Mouse (Mus musculus) lung, embryonic 15.5 days (tissue): Measurements from ENCODE around the gene Dbx2. TPM values are rescaled to one million over a fixed set of nuclear protein-coding genes. Genes with fewer than 3 reads are reported as not detected.

Experiments used
- ATAC-seq: fragments of 200-750 bp; cut with Nextera tagmentation; 2 replicates; pipeline ENCODE4 v1.8.0; 2017; ENCODE audit warnings: moderate number of reproducible peaks, borderline replicate concordance; ENCODE audit not compliant: low FRiP score, low TSS enrichment; ENCODE audit errors: extremely low read depth
- H3K27ac ChIP-seq: fragments of 300-500 bp; sonication (generic); 2 replicates; pipeline ENCODE4 v1.5.1; 2015; ENCODE audit warnings: moderate library complexity, mild to moderate bottlenecking, inconsistent platforms
- H3K27me3 ChIP-seq: fragments of 300-500 bp; sonication (generic); 2 replicates; pipeline ENCODE4 v1.6.1; 2015; ENCODE audit warnings: inconsistent platforms
- H3K36me3 ChIP-seq: fragments of 300-500 bp; sonication (generic); 2 replicates; pipeline ENCODE4 v1.6.1; 2015; ENCODE audit warnings: inconsistent platforms
- H3K4me1 ChIP-seq: fragments of 300-500 bp; sonication (generic); 2 replicates; pipeline ENCODE4 v1.6.1; 2015; ENCODE audit warnings: inconsistent platforms
- H3K4me2 ChIP-seq: fragments of 300-500 bp; sonication (generic); 2 replicates; pipeline ENCODE4 v1.6.1; 2015; ENCODE audit warnings: inconsistent platforms, mild to moderate bottlenecking, moderate library complexity
- H3K4me3 ChIP-seq: fragments of 300-500 bp; sonication (generic); 2 replicates; pipeline ENCODE4 v1.5.1; 2015; ENCODE audit warnings: mild to moderate bottlenecking, inconsistent platforms
- H3K9ac ChIP-seq: fragments of 300-500 bp; sonication (generic); 2 replicates; pipeline ENCODE4 v1.6.1; 2015; ENCODE audit warnings: inconsistent platforms
- H3K9me3 ChIP-seq: fragments of 300-500 bp; sonication (generic); 2 replicates; pipeline ENCODE4 v1.6.1; 2016; ENCODE audit warnings: inconsistent platforms
- WGBS: fragments of 180-500 bp; shearing (Covaris S2); methylation state at CpG from one replicate; pipeline ENCODE4 v1.1.7; 2015; 5-methylcytosine and 5-hydroxymethylcytosine counted together
- polyA plus RNA-seq: library from polyadenylated mRNA; unstranded; fragments of >200 nt; fragmentation: Nextera tagmentation; extraction: Ambion mirVana; gene quantifications from 2 replicates; pipeline ENCODE4 v1.2.1, GENCODE M21; 2015

Gene Dbx2
- polyA plus RNA-seq, 1 experiment from 2014 or later: not detected

DNA sequence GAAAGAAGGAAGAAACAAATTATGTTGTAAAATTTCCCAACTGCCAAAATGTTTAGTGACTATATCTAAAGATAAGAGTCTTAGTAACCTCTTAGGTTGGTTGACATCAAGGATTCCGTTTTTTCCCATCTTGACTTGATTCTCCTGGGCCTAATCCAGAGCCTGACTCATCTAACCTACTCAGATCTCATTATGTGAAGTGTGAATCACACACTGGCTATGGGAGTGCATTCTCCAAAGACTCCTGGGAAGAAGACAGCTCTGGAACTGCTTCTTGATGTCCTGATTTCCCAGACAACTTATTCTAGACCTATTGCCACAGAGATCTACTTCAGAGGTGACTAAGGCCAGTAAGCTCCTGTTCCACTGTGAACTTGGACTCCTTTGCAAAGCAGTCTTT is 43.2 kb downstream of the Dbx2 start:
- WGBS: 63% methylated on average over 1 of the region's 1 CpGs
- ATAC-seq: no peak
- H3K4me1 ChIP-seq: no peaks in the 10 kb centered on the region
- no peak overlapping the region for H3K4me2 ChIP-seq
- no peak overlapping the region for H3K4me3 ChIP-seq
- H3K9me3 ChIP-seq: no peaks in the 10 kb centered on the region
- H3K9ac ChIP-seq: no peak overlapping the region
- H3K27ac ChIP-seq: no peak overlapping the region
- no peaks in the 10 kb centered on the region for H3K36me3 ChIP-seq
- H3K27me3 ChIP-seq: no peaks in the 10 kb centered on the region

DNA sequence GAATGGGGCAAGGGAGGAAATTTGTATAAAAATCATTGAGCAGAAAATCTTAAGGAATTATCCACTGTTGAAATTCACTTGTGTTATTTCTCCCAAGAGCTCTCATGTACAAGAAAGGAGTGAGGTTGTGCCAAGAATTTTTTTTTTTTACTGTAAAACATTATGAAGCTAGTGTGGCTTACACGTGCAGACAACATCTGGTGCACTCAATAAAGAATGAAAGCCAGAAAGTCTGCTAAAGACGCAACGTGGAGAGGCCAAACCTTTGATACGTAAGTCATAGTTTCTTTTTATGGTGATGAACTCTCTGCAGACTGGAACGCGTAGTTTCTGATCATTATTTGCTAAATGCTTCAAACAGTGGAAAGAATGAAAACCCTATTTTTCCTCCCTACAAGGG is 54.6 kb downstream of the Dbx2 start:
- Histone ChIP-seq H3K9me3 (no peaks in the 10 kb centered on the region), H3K4me3 (no peak overlapping the region), H3K9ac (no peak overlapping the region), H3K4me1 (no peaks in the 10 kb centered on the region), H3K27ac (no peak overlapping the region), H3K36me3 (no peaks in the 10 kb centered on the region), H3K27me3 (no peaks in the 10 kb centered on the region), H3K4me2 (no peak overlapping the region)
- ATAC-seq: no peak
- 55% methylated on average over 6 of the region's 6 CpGs for WGBS

DNA sequence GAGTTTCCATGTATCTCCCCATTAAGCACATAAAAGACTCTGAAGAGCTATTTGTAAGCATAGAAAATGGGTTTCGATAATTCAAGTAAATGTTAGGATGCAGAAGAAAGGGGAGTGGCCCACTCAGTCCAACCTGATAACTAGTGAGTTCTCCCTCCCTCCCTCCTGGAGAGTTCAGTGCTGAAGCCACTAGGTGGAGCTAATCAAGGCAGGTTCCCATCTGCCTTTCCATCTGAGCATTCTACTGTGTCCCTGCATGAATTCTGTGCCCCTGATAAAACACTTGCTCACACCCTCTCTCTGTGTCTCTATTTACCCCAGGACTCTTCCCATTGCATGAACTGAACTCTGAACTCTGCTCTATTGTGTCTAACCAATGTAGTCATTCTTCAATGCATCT is 57.1 kb downstream of the Dbx2 start:
- no peak overlapping the region for H3K4me3 ChIP-seq
- no peaks in the 10 kb centered on the region for H3K27me3 ChIP-seq
- no peak for ATAC-seq
- H3K27ac ChIP-seq: no peak overlapping the region
- H3K9ac ChIP-seq: no peak overlapping the region
- H3K4me2 ChIP-seq: no peak overlapping the region
- no peaks in the 10 kb centered on the region for H3K4me1 ChIP-seq
- 61% methylated on average over 1 of the region's 1 CpGs for WGBS
- no peaks in the 10 kb centered on the region for H3K36me3 ChIP-seq
- no peaks in the 10 kb centered on the region for H3K9me3 ChIP-seq

DNA sequence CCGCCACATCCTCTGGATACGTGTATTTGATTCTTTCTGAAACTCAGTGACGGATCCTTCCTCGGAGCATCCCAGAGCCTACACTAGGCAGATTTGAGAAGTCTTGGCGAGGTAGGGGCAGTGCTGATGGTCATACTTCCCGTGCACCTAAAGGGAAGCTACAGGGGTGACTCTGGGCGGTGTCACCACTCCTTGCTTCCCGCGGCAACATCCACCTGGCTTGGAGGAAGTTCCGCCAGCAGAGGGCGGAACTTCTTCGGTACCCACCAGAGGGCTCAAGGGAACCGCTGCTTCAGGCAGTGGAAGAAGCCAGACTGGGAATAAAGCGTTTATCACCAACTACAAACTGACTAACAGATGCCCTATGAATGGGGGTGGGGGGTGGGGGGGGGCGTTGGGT is 68.9 kb downstream of the Dbx2 start:
- H3K27me3 ChIP-seq: no peaks in the 10 kb centered on the region
- no peak overlapping the region for H3K4me3 ChIP-seq
- H3K9ac ChIP-seq: no peak overlapping the region
- H3K4me1 ChIP-seq: no peaks in the 10 kb centered on the region
- H3K9me3 ChIP-seq: no peaks in the 10 kb centered on the region
- WGBS: 91% methylated on average over 15 of the region's 15 CpGs
- no peak for ATAC-seq
- no peak overlapping the region for H3K4me2 ChIP-seq
- no peaks in the 10 kb centered on the region for H3K36me3 ChIP-seq
- H3K27ac ChIP-seq: no peak overlapping the region

DNA sequence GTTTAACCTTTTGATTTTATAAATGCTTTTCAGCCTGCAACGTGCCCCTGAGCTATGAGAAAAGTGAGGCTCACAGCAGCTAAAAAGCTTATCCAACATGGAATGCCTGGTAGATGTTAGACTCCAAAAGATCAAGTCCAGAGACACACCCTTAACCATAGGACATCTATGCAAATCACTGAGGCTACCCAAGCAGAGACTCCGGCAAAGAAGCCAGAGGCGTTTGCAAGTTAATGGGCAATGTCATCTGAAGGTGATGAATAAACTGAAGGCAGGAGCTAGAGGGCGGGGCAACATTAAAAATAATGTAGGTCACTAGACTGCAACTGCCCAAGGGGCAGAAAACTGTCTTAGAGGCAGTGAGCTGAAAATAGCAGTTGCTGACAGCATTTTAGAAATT is 70.9 kb downstream of the Dbx2 start:
- H3K9ac ChIP-seq: no peak overlapping the region
- 54% methylated on average over 4 of the region's 4 CpGs for WGBS
- no peak for ATAC-seq

DNA sequence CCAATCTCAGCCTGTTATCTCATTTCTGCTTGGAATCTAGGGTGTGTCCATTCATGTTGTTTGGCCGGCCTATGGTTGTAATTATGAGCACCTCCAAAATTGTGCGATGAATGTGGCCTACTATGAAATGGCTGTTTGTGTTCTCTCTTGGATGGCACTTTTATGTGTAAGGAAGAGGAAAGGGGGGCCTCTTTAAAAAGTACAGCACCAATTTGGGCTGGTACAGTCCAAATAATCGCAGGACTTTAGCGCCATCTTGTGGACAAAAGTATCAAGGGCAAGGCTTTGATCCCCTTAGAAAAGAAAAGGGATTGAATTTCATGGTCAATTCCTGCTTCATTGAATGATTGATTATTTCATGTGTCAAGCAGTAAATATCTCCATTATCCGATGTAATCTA is 81.1 kb downstream of the Dbx2 start:
- no peaks in the 10 kb centered on the region for H3K9me3 ChIP-seq
- no peaks in the 10 kb centered on the region for H3K27me3 ChIP-seq
- no peak overlapping the region for H3K4me2 ChIP-seq
- ATAC-seq: no peak
- H3K9ac ChIP-seq: no peak overlapping the region
- no peaks in the 10 kb centered on the region for H3K4me1 ChIP-seq
- 15% methylated on average over 5 of the region's 5 CpGs for WGBS
- H3K36me3 ChIP-seq: no peaks in the 10 kb centered on the region
- no peak overlapping the region for H3K27ac ChIP-seq
- no peak overlapping the region for H3K4me3 ChIP-seq

More for the DNA sequence above, 70.9 kb downstream of the Dbx2 start:
- Histone ChIP-seq H3K9me3 (no peaks in the 10 kb centered on the region), H3K4me3 (no peak overlapping the region), H3K4me1 (no peaks in the 10 kb centered on the region), H3K27ac (no peak overlapping the region), H3K4me2 (no peak overlapping the region), H3K27me3 (no peaks in the 10 kb centered on the region), H3K36me3 (no peaks in the 10 kb centered on the region)

Other genes with a start within 250 kb of the Dbx2 start
- 1.5 and 1.8 TPM in 2 replicates for gene Nell2, start 127.4 kb downstream of the Dbx2 start, polyA plus RNA-seq
- gene Ano6, start 134.9 kb upstream of the Dbx2 start, polyA plus RNA-seq: 39.5 and 44.0 TPM in 2 replicates